Mouse (Mus musculus) CD4-positive, CD25-positive, alpha-beta regulatory T cell, adult 4 months (primary cell): ENCODE measurements around the gene Irf7. TPM values are rescaled to one million over a fixed set of nuclear protein-coding genes. Genes with fewer than 3 reads are reported as not detected.

Experiments used
- ATAC-seq: one replicate; pipeline ENCODE4 v1.8.0; 2017
- polyA plus RNA-seq, 2 experiments: library from polyadenylated mRNA; unstranded; fragments of 100-300 nt; shearing (Covaris generic); gene quantifications; one replicate each; pipeline ENCODE4 v1.2.1; 2017

Gene Irf7
- polyA plus RNA-seq, result 100 to 1,000 TPM; 119 to 231 TPM

DNA sequence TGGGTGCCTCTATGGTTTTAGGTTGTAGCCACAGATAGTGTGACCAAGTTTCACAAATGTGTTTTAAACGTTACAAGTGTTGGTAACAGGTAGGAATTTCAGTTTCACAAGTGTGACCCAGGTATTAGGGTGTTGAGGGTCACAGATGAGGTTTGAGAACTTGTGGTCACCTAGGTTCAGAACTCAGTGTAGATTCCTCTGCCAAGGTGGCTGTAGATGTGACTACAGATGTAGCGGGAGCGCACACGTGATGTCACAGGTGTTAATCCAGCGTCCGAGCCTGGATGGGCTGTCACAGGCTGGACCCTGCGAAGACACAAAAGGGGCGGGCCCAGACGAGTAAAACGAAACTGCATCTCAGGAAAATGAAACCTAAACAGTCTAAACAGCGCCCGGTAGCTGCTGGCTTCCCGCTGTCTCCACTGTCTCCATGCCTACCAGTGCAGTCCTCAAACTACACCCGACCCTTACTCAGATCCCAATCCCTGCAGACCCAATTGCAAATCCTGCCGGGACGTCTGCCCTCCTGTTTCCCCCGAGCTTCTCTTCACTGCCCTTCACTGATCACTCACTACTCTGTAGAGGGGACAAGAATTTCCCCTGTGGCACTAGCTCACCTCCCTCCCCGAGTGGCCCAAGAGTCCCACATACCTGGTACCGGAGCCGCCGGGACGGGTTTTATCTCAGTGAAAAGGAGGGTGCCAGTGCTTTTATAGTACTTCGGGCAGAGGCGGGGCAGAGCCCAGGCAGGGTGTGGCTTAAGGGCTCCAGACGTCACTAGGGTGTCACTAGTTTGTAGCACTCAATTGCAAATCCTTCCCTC, at the start of gene Irf7:
Gene Irf7, minus strand, starts transcription at position 743 of the 823 bp plus-strand sequence.
- peak; percentile 83 for ATAC-seq

DNA sequence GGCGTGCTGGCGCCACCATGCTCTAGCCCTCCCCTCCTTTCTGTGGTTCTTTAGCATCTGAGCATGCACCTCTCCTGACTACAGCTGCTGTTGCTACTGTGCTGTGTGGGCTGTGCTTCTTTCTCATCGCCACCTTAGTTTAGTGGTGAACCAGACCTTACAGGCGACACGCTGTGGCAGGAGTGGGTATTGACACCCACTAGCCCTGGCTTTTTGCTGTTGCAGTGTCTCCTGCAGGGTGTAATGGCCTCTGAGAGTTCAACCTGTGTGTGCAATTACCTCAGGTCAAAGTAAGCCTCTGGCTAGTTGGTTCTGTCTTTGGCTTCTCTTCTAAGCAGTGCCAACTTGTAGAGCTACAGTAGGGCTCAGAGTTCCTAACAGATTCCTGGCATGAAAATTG, 49.7 kb upstream of the Irf7 start:
- ATAC-seq, result peak; percentile 95

DNA sequence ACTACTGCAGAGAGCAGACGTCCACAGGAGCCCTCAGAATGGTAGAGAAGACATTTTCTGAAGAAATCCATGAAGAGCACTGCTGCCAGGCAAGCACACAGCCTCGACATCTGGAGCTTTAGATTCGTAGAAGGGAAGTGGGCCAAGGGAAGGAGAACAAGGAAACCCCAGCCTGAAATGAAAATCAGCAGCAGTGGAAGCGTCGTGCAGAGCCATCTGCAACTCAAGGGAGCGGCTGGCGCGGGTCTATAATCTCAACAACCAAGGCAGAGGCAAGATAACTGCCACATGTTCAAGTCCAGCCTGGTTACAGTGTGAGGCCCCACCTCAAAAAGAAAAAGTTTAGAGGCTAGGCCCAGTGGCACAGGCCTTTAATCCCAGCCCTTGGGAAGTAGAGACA, 48.8 kb upstream of the Irf7 start:
- no peak for ATAC-seq

DNA sequence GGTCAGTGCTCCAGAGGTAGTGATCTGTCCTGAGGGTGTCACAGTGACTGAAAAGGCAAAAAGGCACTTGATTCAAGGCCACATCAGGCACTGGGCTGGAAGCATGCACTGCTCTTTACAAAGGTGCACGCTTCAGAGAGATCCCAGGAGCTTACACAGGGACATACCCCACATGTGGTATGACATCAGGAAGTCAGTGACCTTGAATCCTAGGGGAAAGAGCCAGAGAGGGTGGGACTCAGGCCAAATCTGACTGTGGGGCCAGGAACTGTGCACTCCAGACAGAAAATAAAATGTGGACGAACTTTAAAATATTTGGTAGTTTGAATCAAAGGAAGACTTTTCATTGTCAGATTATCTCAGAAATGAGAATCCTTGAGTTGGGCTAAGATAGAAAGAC, 48.1 kb upstream of the Irf7 start:
- ATAC-seq, result no peak

DNA sequence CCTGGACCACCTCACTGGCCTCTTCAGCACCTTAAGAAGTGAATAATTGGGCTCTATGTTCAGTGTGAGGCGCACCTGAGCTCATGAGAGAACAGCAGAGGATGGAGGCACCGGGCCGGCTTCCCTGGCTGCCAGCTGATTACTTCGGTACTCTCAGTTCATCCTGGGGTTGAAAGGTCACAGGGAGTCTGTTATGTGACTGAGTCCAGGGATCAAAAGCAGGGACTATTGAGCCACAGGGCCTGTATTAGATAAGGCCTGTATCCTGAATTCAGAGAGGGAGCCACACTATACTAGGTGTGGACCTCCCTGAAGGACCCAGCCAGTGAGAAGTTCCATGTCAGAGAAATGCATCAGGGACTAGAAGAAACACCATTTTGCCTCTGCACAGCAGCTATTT, 38.3 kb upstream of the Irf7 start:
- no peak for ATAC-seq

DNA sequence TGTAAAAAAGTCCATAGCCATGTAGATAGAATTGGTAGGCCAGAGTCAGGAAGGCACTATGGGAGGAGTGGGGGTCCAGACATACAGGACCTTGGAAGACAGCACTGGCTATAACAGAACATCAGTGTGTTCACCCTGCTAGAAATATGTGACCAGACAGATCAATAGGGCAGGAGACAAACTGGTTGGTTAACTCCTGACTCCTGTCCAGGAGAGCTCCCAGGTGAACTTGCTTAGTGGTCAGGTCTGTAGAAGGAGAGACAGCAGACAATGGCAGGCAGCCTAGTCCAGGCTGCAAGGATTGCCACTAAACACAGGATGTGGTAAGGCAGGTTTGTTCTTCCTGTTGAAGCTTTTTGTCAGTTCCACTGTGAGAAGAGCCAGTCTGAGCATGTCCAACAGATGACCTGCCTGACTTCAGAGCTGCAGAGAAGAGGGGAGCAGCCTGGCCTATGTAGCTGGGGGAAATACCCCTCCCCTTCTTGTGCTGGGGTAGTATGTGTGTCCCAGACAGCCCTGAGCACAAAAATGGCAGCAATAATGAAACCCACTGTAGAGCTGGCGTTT, 36.5 kb upstream of the Irf7 start:
- ATAC-seq, result peak; percentile 93

DNA sequence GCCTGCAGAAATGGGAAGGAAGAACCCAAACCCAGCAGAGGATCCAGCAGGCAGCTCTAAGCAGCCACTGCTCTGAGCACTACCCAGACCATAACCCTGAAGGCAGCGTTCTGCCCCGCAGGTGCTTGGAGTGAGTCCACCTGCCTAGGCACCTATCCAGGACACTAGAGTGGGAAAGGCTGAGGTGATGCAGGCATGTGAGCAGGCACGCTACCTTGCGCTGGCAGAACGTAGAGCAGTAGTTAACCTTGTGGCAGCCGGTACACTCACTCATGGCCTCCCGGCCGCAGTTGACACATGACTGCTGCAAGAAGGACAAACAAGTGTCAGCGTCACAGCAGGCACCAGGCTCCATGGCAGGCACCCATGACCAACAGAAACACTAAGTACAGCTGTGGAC, 35.1 kb upstream of the Irf7 start:
- no peak for ATAC-seq

DNA sequence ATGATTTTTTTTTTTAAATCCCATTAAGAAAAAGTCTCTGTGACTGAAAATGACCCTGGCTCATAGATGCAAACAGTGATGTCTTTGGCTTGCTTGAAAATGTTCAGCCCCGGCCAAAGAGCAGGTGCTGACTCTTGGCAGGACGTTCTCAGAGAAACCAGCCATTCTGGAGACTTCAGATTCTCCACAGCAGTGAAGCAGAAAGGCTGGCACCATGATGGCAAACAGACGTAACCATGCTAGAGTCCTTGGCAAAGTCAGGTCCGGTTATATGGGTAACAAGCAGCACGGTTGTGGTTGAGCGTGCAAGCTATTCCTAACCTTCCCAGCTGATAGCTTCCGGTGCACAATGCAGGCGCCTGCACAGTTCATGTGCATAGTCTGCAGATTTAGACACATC, 32.9 kb upstream of the Irf7 start:
- no peak for ATAC-seq

DNA sequence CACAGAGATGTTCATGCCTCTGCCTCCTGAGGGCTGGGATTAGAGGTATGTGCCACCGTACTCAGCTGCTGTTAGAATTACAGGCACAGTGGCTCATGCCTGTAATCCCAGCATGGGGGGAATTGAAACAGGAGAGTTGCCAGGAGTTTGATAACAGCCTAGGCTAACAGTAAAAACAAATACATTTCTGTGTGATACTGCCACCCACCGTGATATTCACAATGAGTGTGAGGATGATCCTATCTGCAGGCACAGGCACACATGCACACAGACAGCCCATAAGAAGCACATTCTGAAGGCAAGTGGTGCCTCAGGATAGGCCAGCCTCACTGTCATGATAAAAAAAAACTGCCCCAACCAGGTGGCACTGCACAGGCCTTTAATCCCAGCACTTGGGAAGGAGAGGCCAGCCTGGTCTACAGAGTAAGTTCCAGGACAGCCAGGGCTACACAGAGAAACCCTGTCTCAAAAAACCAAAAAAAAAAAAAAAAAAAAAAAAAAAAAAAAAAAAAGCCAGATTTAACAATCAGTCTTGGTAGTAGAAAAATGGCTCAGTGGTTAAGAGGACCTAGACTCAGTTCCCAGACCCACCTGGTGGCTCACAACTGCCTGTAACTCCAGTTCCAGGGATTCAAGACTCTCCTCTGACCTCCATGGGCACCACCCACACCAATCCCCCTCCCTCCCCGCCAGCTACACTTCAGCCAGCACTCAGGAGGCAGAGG, 31.8 kb upstream of the Irf7 start:
- no peak for ATAC-seq

DNA sequence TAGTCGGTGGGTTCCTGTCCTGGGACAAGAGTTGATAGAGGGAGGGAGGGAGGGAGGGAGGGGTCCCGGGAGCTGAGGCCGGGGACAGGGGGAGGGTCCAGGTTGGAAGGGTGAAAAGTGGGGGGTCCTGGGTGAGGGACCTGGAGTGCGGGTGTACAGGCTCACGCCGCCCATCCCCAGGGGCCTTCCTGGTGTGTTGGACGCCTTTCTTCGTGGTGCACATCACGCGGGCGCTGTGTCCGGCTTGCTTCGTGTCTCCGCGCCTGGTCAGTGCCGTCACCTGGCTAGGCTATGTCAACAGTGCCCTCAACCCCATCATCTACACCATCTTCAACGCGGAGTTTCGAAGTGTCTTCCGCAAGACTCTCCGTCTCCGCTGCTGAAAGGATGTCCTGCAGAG, 28.2 kb upstream of the Irf7 start:
- no peak for ATAC-seq

DNA sequence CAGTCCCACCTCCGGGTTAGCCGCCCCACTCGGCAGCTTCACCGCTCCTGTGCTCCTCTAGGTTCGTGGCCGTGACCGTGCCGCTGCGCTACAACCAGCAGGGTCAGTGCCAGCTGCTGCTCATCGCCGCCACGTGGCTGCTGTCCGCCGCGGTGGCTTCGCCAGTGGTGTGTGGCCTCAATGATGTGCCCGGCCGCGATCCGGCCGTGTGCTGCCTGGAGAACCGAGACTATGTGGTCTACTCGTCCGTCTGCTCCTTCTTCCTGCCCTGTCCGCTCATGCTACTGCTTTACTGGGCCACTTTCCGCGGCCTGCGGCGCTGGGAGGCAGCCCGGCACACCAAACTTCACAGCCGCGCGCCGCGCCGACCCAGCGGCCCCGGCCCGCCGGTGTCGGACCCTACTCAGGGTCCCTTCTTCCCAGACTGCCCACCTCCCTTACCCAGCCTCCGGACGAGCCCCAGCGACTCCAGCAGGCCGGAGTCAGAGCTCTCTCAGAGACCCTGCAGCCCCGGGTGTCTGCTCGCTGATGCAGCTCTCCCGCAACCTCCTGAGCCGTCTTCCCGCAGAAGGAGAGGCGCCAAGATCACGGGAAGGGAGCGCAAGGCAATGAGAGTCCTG, 27.7 kb upstream of the Irf7 start:
- ATAC-seq, result no peak

DNA sequence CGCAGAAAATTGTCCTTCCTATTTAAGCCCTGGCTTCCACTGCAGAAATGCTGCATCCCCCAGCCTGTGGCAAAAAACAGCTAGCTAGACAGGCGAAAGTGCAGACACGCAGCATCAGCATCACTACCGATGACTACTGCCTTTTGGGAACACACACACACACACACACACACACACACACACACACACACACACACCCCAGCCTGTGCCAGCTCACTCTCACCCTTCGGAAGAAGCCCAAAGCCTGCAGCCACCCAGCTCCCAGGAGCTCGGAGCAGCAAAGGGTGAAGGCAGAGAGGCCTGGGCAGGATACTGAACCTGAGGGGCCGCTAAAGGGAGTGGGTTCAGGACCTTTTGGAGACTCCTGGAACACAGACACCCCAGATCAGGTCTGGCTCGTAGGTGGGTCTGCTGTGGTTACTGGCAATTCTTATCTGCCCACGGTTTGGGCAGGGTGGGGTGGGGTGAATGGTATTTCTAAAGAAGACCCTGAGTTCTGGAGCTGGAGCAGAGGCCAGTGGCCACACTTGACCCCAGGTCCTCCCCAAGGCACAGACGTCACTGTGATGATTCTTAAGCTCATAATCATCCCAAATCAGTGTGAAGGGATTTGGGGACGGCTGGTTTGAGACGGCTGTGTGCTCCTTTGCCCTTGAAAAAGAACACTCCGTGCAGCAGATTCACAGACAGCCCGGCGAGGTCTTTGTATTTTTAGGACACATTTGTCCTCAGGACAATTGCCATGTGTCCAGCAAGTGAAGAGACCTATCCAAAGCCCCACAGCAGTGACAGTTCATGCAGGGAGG, 26.5 kb upstream of the Irf7 start:
- no peak for ATAC-seq

DNA sequence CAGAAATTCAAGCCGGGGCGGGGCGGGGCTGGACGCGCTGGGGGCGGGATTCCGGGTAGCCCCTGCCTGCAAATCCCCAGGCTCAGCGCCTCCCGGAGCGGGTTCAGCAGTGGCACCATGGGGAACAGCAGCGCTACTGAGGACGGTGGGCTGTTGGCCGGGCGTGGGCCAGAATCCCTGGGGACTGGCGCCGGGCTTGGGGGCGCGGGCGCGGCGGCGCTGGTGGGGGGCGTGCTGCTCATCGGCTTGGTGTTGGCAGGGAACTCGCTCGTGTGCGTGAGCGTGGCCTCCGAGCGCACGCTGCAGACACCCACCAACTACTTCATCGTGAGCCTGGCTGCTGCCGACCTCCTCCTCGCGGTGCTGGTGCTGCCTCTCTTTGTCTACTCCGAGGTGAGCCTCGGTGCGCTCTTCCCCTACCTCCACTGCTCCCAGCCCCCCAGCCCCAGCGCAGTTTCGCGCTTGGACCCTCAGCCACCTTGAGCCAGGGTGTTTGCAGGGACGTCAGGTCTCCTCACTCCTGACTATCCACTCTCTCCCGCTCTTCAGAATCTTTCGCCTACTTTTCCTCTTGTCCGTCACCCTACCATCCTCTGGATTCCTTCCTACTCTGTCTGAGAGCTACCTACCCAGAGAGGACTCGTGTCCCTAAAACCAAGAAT, 25.8 kb upstream of the Irf7 start, which contains the start of gene Drd4:
Gene Drd4, plus strand, starts transcription at position 86 of the 662 bp plus-strand sequence.
- no peak for ATAC-seq

DNA sequence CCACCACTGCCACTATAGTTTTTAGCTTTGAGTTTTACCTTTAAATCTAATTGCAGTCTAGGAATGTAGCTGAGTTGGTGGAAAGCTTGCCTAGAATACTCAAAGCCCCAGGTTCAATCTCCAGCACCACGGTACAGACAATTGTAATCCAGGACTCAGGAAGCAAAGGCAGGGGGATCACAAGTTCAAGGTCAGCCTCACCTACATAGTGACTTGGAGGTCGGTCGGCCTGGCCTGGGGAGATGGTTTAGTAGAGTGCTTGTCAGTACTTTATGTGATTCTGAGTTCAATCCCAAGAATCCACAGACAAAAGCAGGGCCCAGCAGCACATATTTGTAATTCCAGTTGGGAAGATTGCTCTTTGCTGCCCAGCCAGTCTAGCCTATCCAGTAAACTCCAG, 21.8 kb upstream of the Irf7 start:
- ATAC-seq, result no peak

DNA sequence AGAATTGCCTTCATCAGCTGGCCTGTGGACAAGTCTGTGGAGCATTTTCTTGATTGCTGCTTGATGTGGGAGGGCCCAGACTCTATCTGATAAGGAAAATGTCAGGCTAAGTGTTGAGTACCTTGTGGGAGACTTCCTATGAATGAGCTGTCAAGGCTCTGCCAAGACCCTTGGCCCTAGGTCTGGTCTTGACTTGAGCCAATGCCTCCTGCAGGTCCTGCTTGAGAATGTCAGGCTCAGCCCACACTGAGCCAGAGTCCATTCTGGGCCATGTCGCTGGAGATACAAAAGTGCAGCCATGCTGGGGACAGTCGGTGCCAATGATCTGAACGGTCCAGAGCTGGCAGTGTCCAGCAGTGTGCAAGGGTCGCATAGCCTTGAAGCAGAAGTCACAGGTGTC, 16.5 kb upstream of the Irf7 start:
- ATAC-seq, result no peak

DNA sequence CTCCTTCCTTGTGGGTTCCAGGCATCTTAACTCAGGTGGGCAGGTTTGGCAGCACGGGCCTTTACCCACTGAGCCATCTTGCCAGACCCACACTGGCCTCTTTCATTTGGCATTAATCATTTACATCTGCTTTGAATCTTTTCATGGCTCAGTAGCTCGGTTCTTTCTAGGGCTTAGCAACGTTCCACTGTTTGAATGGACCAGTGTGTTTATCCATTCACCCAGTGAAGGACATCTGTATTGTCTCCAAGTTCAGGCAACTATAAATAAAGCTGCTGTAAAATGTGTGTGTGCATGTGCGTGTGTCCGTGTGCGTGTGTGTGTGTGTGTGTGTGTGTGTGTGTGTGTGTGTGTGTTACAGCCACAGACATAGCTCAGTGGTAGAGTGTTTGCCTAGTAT, 15.2 kb upstream of the Irf7 start:
- ATAC-seq, result no peak

DNA sequence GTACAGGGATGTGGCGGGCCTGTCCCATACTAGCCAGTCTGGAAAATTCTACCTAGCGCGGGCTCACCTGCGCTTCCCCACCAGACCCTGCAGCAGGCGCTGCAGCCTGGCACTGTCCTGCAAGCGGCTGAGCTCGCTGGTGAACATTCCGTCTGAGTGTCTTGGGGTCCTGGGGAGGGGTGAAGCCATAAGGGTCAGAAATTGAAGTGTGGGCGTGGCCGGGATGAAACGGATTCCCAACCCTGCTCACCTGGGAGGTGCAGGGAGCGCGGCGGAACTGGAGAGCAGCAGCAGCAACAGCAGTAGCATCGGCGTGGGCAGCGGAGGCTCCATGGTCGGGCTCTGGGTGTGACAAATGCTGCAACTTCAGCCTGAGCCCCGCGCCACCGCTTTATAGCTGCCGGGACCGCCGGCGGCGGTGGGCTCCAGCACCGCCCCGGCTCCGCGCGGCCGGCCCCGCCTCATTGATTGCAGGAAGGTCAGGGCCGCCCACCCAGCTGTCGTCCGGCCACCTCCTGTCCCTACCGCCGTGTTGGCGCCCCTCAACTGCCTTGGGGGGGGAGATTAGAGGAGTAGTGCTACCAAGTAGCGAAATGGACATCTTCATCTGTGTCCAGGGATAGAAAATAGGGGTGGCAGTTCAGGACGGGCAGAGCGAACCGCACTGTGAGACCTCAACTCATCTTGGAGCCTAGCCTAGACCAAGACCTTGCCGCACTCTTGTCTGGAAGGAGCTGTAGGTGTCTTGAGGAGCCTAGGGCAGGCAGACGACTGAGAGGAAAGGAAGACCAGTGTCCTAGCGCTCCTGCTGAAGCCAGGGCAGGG, 12.7 kb upstream of the Irf7 start, which contains the start of gene Sct:
Gene Sct, minus strand, starts transcription at position 368 of the 825 bp plus-strand sequence.
- ATAC-seq, result no peak

DNA sequence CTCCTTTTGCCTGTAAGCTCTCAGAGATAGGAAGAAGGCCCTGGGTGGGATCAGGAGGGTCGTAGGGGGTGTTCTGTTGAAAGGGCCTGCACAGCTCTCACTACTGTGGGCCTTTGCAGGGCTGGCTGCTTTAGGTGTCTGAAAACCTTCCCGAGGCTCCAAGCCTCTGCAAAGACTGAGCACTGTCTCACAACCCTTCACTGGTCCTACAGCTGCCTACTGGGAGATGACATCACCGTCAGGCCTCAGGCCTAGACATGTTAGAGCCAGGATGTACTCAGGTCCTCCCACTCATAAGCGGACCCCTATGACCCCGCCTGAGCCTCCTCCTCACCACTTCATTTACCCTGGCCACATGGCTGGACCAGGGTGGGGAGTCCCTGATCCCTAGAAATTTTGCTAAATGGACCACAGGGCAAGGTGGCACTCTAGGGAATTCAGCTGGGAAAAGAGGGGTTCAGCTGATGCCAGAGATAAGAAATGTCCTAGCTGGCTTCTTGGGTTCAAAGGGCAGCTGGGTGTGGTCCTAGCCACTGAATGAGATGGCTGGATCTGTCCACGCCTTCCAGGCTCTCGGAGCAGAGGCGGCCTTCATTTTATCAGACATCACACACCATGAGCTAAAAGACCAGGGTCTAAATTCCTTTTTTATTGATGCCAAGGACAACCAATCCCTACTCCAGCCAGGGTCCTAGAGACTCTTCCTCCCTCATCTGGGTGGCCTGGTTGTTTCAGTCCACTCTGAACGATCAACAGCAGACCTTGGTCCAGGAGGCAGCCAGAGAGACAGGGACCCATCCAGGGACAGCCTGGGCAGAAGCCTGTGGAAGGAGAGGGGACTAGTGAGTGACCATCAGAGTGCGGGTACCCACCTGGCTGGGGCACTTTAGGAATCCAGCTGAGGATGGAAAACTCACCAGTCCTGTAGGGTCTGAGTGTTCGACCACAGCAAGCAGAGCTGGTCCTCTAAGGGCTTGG, 11.7 kb upstream of the Irf7 start:
- ATAC-seq, result no peak

DNA sequence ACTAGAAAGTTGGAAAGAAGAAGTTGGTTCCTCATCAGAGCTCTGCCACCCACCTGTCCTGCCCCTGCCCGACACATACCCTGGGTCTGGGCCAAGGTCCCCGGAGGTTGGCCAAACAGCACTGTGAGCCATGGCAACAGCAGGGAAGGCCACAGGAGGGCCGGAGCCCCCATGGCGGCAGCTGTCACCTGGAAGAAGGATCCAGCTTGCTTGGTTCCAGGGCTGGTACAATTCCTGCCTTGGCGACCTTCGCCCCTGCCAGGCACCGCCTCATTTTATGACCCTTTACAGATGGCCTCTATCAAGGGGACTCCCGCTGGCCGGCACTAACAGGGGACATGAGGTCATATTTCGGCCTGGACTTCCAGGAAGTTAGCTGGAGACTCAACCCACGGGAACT, 10.3 kb upstream of the Irf7 start, which contains the start of gene Cdhr5:
Gene Cdhr5, minus strand, starts transcription at position 241 of the 400 bp plus-strand sequence.
- ATAC-seq, result no peak
